9 mouse cellular contexts compared by ENCODE assay signal in the genomic region with DNA sequence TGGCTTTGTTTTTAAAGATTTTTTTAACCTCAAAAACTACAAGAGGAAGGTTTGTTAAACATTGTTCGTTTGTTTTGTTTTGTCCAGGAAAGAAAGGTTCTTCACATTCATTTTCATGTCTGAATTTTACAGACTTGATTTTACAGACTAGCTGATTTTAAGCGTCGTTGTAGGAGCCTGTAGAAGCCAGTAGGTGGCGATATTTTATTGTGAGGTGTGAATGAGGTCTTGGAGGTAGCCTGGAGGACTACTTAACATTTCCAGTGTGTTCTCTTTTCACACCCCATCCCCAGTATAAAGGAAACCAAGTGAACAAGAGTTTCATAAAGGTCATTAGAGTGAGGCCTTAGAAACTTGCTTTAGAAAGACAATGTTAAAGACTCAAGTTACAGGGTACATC. TPM values are rescaled to one million over a fixed set of nuclear protein-coding genes. Genes with fewer than 3 reads are reported as not detected.
DNase-seq lines count a peak whose midpoint lies in the region; ATAC-seq and TF ChIP-seq lines count a peak whose summit lies in the region.
"Had no signal": no experiment of that assay in that cellular context is flagged by ENCODE, and none has a peak within 500 bp of the region (broad histone marks: within the 10 kb centered on the region; RNA-seq: fewer than 3 reads in every experiment).

No protein-coding gene starts in this region.

- no peaks in the 10 kb centered on the region for H3K9me3 ChIP-seq in forebrain, embryonic 14.5 days (replicated peaks; ENCODE audit: control insufficient read depth, low read length)
- no peaks in the 10 kb centered on the region for H3K9me3 ChIP-seq in forebrain, embryonic 15.5 days
- H3K9me3 ChIP-seq in liver, postnatal 0 days (ENCODE audit: low read length), result peaks cover 4% of the 10 kb centered on the region; the same call in 1 of the 2 replicates
- H3K9me3 ChIP-seq in forebrain, embryonic 16.5 days (ENCODE audit: control insufficient read depth, low read length), result 0 out of 2 replicates have a peak, but pooled peaks cover 2% of the 10 kb centered on the region

- peaks cover 19% of the 10 kb centered on the region for H3K27me3 ChIP-seq in forebrain, embryonic 14.5 days (replicated peaks; ENCODE audit: control insufficient read depth, insufficient read depth, low read length)
- peaks cover 20% of the 10 kb centered on the region for H3K27me3 ChIP-seq in forebrain, embryonic 15.5 days
- peaks cover 13% of the 10 kb centered on the region for H3K27me3 ChIP-seq in liver, postnatal 0 days (ENCODE audit: insufficient read depth, low read length)
- peaks cover 20% of the 10 kb centered on the region for H3K27me3 ChIP-seq in forebrain, embryonic 16.5 days (replicated peaks; ENCODE audit: control insufficient read depth, insufficient read depth, low read length)

- peak; percentile 71 for TF ChIP-seq CTCF in liver, postnatal 0 days (IDR thresholded peaks at IDR 0.05; ENCODE audit: low read depth)

- ATAC-seq in forebrain, embryonic 14.5 days, result no peak
- ATAC-seq in forebrain, embryonic 15.5 days (replicated peaks), result no peak; the same call in 1 of the 2 replicates
- no peak for ATAC-seq in liver, postnatal 0 days
- ATAC-seq in forebrain, embryonic 16.5 days, result no peak

- H3K9ac ChIP-seq in forebrain, embryonic 14.5 days (ENCODE audit: low read length), result no peak overlapping the region
- no peak overlapping the region for H3K9ac ChIP-seq in forebrain, embryonic 15.5 days (replicated peaks)
- no peak overlapping the region for H3K9ac ChIP-seq in liver, postnatal 0 days (replicated peaks)
- H3K9ac ChIP-seq in forebrain, embryonic 16.5 days (replicated peaks; ENCODE audit: low read depth, low read length), result no peak overlapping the region

- 2% methylated on average over 4 of the region's 4 CpGs for WGBS in forebrain, embryonic 14.5 days
- WGBS in forebrain, embryonic 15.5 days, result 3% methylated on average over 4 of the region's 4 CpGs
- WGBS in liver, postnatal 0 days (ENCODE audit: insufficient replicate concordance), result 5% methylated on average over 4 of the region's 4 CpGs
- 4% methylated on average over 4 of the region's 4 CpGs for WGBS in forebrain, embryonic 16.5 days

- H3K4me1 ChIP-seq in forebrain, embryonic 14.5 days (ENCODE audit: control insufficient read depth, insufficient read depth, low read length), result peaks cover 3% of the 10 kb centered on the region; the same call in 1 of the 2 replicates
- H3K4me1 ChIP-seq in forebrain, embryonic 15.5 days, result peaks cover 9% of the 10 kb centered on the region
- H3K4me1 ChIP-seq in liver, postnatal 0 days (ENCODE audit: insufficient read depth), result peaks cover 4% of the 10 kb centered on the region; the same call in 1 of the 2 replicates
- peaks cover 8% of the 10 kb centered on the region for H3K4me1 ChIP-seq in forebrain, embryonic 16.5 days (replicated peaks; ENCODE audit: control insufficient read depth, insufficient read depth, low read length)

- peak; percentile 73 for DNase-seq in forebrain, embryonic 14.5 days (ENCODE audit: low spot score)
- DNase-seq in liver, postnatal 0 days, result no peak
- DNase-seq in liver, result no peak
- peak; percentile 1 for DNase-seq in c-Kit-positive CD71-positive TER-119-positive erythroid progenitor cells, embryonic 14.5 days (ENCODE audit: low spot score)
- DNase-seq in layer of hippocampus, adult 9-11 months, result peak; percentile 12
- no peak for DNase-seq in B cell, adult 2 months

- no peak overlapping the region for H3K4me3 ChIP-seq in forebrain, embryonic 14.5 days (ENCODE audit: low read depth, low read length)
- H3K4me3 ChIP-seq in forebrain, embryonic 15.5 days, result no peak overlapping the region
- no peak overlapping the region for H3K4me3 ChIP-seq in liver, postnatal 0 days (ENCODE audit: low read depth, low read length)
- no peak overlapping the region for H3K4me3 ChIP-seq in forebrain, embryonic 16.5 days (replicated peaks; ENCODE audit: low read length)
- H3K4me3 ChIP-seq: myocyte had no signal

- no peak overlapping the region for H3K4me2 ChIP-seq in forebrain, embryonic 14.5 days (ENCODE audit: low read length)
- H3K4me2 ChIP-seq in forebrain, embryonic 15.5 days (replicated peaks), result no peak overlapping the region
- no peak overlapping the region for H3K4me2 ChIP-seq in liver, postnatal 0 days (ENCODE audit: low read depth, low read length)
- no peak overlapping the region for H3K4me2 ChIP-seq in forebrain, embryonic 16.5 days (ENCODE audit: low read length)

- no peak overlapping the region for H3K27ac ChIP-seq in forebrain, embryonic 14.5 days (ENCODE audit: low read depth, low read length)
- no peak overlapping the region for H3K27ac ChIP-seq in forebrain, embryonic 15.5 days (replicated peaks)
- H3K27ac ChIP-seq in liver, postnatal 0 days (ENCODE audit: low read depth), result no peak overlapping the region
- no peak overlapping the region for H3K27ac ChIP-seq in forebrain, embryonic 16.5 days (ENCODE audit: low read length)

- TF ChIP-seq EP300 in liver, postnatal 0 days (IDR thresholded peaks at IDR 0.05; ENCODE audit: low read depth), result no peak

- H3K36me3 ChIP-seq in forebrain, embryonic 14.5 days (ENCODE audit: control insufficient read depth, insufficient read depth, low read length), result no peaks in the 10 kb centered on the region
- H3K36me3 ChIP-seq in forebrain, embryonic 15.5 days, result no peaks in the 10 kb centered on the region
- no peaks in the 10 kb centered on the region for H3K36me3 ChIP-seq in liver, postnatal 0 days (replicated peaks; ENCODE audit: insufficient read depth, low read length)
- H3K36me3 ChIP-seq in forebrain, embryonic 16.5 days (ENCODE audit: control insufficient read depth, insufficient read depth), result no peaks in the 10 kb centered on the region

RNA-seq across cellular contexts. Expression of a gene that starts 1.0 kb away (rescaled TPM):
- 1.3 and 1.7 TPM in 2 replicates for polyA plus RNA-seq in forebrain, embryonic 14.5 days (2014; fragmentation: Nextera tagmentation; extraction: Ambion mirVana)
- polyA plus RNA-seq in forebrain, embryonic 15.5 days (2015; fragmentation: Nextera tagmentation; extraction: Ambion mirVana), result 0.52 and 0.99 TPM in 2 replicates
- polyA plus RNA-seq in liver, postnatal 0 days (2015; fragmentation: Nextera tagmentation; extraction: Ambion mirVana), result 0.90 and 0.96 TPM in 2 replicates
- polyA plus RNA-seq in forebrain, embryonic 16.5 days (2015; fragmentation: Nextera tagmentation; extraction: Ambion mirVana), result 0.96 and 1.3 TPM in 2 replicates
- polyA plus RNA-seq: myocyte had no signal

RNA-seq across cellular contexts. Expression of a gene that starts 26.5 kb away (rescaled TPM):
- polyA plus RNA-seq in forebrain, embryonic 14.5 days (2014; fragmentation: Nextera tagmentation; extraction: Ambion mirVana), result 0.05 and 0.12 TPM in 2 replicates
- polyA plus RNA-seq in forebrain, embryonic 15.5 days (2015; fragmentation: Nextera tagmentation; extraction: Ambion mirVana), result 0.06 and 0.13 TPM in 2 replicates
- 3.3 and 3.6 TPM in 2 replicates for polyA plus RNA-seq in liver, postnatal 0 days (2015; fragmentation: Nextera tagmentation; extraction: Ambion mirVana)
- 0.12 and 0.16 TPM in 2 replicates for polyA plus RNA-seq in forebrain, embryonic 16.5 days (2015; fragmentation: Nextera tagmentation; extraction: Ambion mirVana)
- polyA plus RNA-seq: myocyte had no signal

Comparison
In these comparisons a context has a peak if more than half of its experiments do, and no peak if none do; other contexts are left out.
1. DNase-seq: peak in forebrain, embryonic 14.5 days (single experiment), c-Kit-positive CD71-positive TER-119-positive erythroid progenitor cells, embryonic 14.5 days (single experiment) and layer of hippocampus, adult 9-11 months (single experiment); none in liver, postnatal 0 days (single experiment), liver (single experiment) and B cell, adult 2 months (0 of 2).